ENCODE assay signal across 8 mouse cellular contexts in genomic region chr19:32466478-32466877, GRCm38 (mm10). TPM values are rescaled to one million over a fixed set of nuclear protein-coding genes. Genes with fewer than 3 reads are reported as not detected.
DNase-seq lines count a peak whose midpoint lies in the region; ATAC-seq and TF ChIP-seq lines count a peak whose summit lies in the region.

TSS of gene Rpl9-ps6 (minus strand) at chr19:32466578.

- intact Hi-C loops in left cerebral cortex, postnatal 4 days (cut with DNase I): no loop called here

- no peak within 1 kb of the TSS for H3K9ac ChIP-seq in embryonic facial prominence, embryonic 15.5 days
- no peak within 1 kb of the TSS for H3K9ac ChIP-seq in heart, postnatal 0 days (replicated peaks; ENCODE audit: low read depth, low read length)

- no peak within 1 kb of the TSS for H3K4me2 ChIP-seq in embryonic facial prominence, embryonic 15.5 days (replicated peaks)
- H3K4me2 ChIP-seq in heart, postnatal 0 days (ENCODE audit: low read depth, low read length): no peak within 1 kb of the TSS

- no peaks in the 10 kb centered on the region for H3K9me3 ChIP-seq in embryonic facial prominence, embryonic 15.5 days (replicated peaks)
- H3K9me3 ChIP-seq in heart, postnatal 0 days (replicated peaks; ENCODE audit: control insufficient read depth, low read length): no peaks in the 10 kb centered on the region

- TF ChIP-seq CTCF in heart, postnatal 0 days (IDR thresholded peaks at IDR 0.05; ENCODE audit: low read depth): no peak

- no peak for DNase-seq in layer of hippocampus, adult 8-10 months (ENCODE audit: low spot score in 2 of 2)
- DNase-seq in layer of hippocampus, adult 9-11 months: no peak
- no peak for DNase-seq in heart, postnatal 0 days (ENCODE audit: low spot score)
- DNase-seq in left cerebral cortex, postnatal 4 days: no peak
- DNase-seq in yolk sac, embryonic 10.5 days (ENCODE audit: low spot score): no peak
- DNase-seq in testis, postnatal 14 days (ENCODE audit: low spot score): no peak

- H3K27ac ChIP-seq in embryonic facial prominence, embryonic 15.5 days (replicated peaks): no peak within 1 kb of the TSS
- no peak within 1 kb of the TSS for H3K27ac ChIP-seq in heart, postnatal 0 days (ENCODE audit: low read depth)

- ATAC-seq in embryonic facial prominence, embryonic 15.5 days (ENCODE audit: insufficient number of reproducible peaks, low FRiP score, low TSS enrichment, low read depth): no peak
- ATAC-seq in heart, postnatal 0 days (ENCODE audit: insufficient read depth, low read depth): no peak
- no peak for ATAC-seq in neutrophil, adult 5-6 weeks (ENCODE audit: extremely low read depth, insufficient number of reproducible peaks, low FRiP score, poor library complexity, severe bottlenecking)

- H3K4me1 ChIP-seq in embryonic facial prominence, embryonic 15.5 days: no peaks in the 10 kb centered on the region
- no peaks in the 10 kb centered on the region for H3K4me1 ChIP-seq in heart, postnatal 0 days (ENCODE audit: control insufficient read depth, insufficient read depth)

- no peaks in the 10 kb centered on the region for H3K27me3 ChIP-seq in embryonic facial prominence, embryonic 15.5 days
- no peaks in the 10 kb centered on the region for H3K27me3 ChIP-seq in heart, postnatal 0 days (ENCODE audit: control insufficient read depth, insufficient read depth, low read length)

- H3K4me3 ChIP-seq in embryonic facial prominence, embryonic 15.5 days (replicated peaks): no peak within 1 kb of the TSS
- H3K4me3 ChIP-seq in heart, postnatal 0 days (ENCODE audit: low read depth, low read length): no peak within 1 kb of the TSS

- no peak for TF ChIP-seq EP300 in heart, postnatal 0 days (IDR thresholded peaks at IDR 0.05; ENCODE audit: low read depth)

- 77% methylated on average over 6 of the region's 6 CpGs for whole genome bisulfite sequencing in embryonic facial prominence, embryonic 15.5 days
- WGBS in heart, postnatal 0 days: 80% methylated on average over 5 of the region's 6 CpGs

- no peaks in the 10 kb centered on the region for H3K36me3 ChIP-seq in embryonic facial prominence, embryonic 15.5 days
- no peaks in the 10 kb centered on the region for H3K36me3 ChIP-seq in heart, postnatal 0 days (replicated peaks; ENCODE audit: control insufficient read depth, insufficient read depth, low read length)

RNA-seq across cellular contexts. Expression of gene Rpl9-ps6, which starts in this region (rescaled TPM):
- total RNA-seq in layer of hippocampus, adult 8-10 months (2022): 10 to 100 TPM; 27.2 to 45.2 (median 37.3) TPM
- polyA plus RNA-seq in embryonic facial prominence, embryonic 15.5 days (2015; fragmentation: Nextera tagmentation; extraction: Ambion mirVana): 110 and 179 TPM in 2 replicates
- 41.4 and 54.3 TPM in 2 replicates for total RNA-seq in heart, postnatal 0 days (2014; rRNA removed; ENCODE audit: low replicate concordance)
- polyA plus RNA-seq in heart, postnatal 0 days (2015; fragmentation: Nextera tagmentation; extraction: Ambion mirVana): 49.2 and 53.3 TPM in 2 replicates
- 10 to 100 TPM; 33.7 to 39.3 TPM for total RNA-seq in left cerebral cortex, postnatal 4 days (2021)
- total RNA-seq in neutrophil, adult 5-6 weeks (2017): 34.7 and 51.4 TPM in 2 replicates
